Mouse (Mus musculus): ENCODE results near the gene Slc22a16. TPM values are rescaled to one million over a fixed set of nuclear protein-coding genes. Genes with fewer than 3 reads are reported as not detected.

The Slc22a16 gene
- not detected in 4 replicates for total RNA-seq (2023; ENCODE audit: inconsistent age)

GRCm38 (mm10) chr10:40570036-40570435 lies at the start of gene Slc22a16:
Gene Slc22a16, plus strand, starts transcription at chr10:40570336.

GRCm38 (mm10) chr10:40629656-40630311 lies 59.6 kb downstream of the Slc22a16 start, which contains the start of gene Ddo:
Gene Ddo, plus strand, starts transcription at chr10:40630011.

Other genes with a start within 250 kb of the Slc22a16 start
- 46.4 to 55.3 TPM (median 53.4 TPM) in 4 replicates for gene Cdk19, start 230.8 kb upstream of the Slc22a16 start, total RNA-seq (2023; ENCODE audit: inconsistent age)
- gene Ddo, start 59.7 kb downstream of the Slc22a16 start, total RNA-seq (2023; ENCODE audit: inconsistent age) = not detected in 4 replicates
- gene Mettl24, start 112.9 kb downstream of the Slc22a16 start, total RNA-seq (2023; ENCODE audit: inconsistent age) = not detected in 4 replicates

Measured in B cell, adult (primary cell).